Mouse (Mus musculus): ENCODE results near the gene Zfp609. TPM values are rescaled to one million over a fixed set of nuclear protein-coding genes. Genes with fewer than 3 reads are reported as not detected.

The Zfp609 gene
- total RNA-seq, 2 experiments from 2014 or later, result 2.8 to 9.2 TPM

- ATAC-seq (replicated peaks; ENCODE audit: low FRiP score, poor library complexity, severe bottlenecking), result no peak
Observed at GRCm38 (mm10) chr9:65776137-65776872, 51.1 kb downstream of the Zfp609 start.

DNA sequence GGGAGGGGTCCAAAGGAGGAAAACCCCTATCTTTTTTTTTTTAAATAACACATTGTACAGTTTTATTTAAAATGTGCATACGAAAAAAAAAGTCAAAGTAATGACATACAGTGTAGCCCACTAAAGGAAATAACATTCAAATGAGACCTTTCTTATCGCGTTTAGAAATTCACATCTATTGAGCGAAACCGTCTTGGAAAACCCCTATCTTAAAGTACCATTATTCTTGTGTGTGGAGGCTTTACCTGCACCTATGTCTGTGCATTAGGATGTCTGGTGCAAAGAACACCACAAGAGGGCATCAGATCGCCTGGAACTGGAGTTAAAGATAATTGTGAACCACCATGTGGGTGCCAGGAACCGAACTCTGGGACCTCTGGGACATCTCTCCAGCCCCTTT is 53.6 kb downstream of the Zfp609 start:
- no peak for ATAC-seq (replicated peaks; ENCODE audit: low FRiP score, poor library complexity, severe bottlenecking)

DNA sequence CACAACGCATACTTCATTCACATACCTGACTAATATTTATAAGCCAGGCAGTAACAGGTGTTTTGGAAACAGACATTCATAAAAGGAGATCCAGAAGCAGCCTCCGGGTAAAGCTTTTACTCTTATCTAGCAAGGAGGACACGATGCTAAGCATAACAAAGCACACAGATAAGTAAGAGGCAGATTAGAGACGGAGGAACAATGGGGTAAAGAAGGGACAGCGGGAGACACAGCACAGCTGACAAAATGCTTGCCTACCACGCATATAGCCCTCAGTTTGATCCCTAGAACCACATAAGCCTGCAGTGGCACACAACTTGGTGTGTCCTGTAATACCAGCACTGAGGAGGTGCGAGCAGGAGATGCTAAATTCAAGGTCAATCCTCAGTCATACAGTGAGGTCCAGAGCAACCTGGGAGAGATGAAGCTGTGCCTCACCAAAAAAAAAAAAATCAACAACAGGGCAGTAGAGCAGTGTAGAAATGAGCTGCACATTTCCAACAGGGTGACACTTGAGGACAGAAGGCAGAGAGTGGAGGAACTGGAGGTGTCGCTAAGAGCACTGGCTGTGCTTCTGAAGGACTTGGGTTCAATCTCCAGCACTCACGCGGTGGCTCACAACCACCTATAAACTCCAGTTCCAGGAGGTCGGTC is 56.2 kb downstream of the Zfp609 start:
- no peak for ATAC-seq (replicated peaks; ENCODE audit: low FRiP score, poor library complexity, severe bottlenecking)

DNA sequence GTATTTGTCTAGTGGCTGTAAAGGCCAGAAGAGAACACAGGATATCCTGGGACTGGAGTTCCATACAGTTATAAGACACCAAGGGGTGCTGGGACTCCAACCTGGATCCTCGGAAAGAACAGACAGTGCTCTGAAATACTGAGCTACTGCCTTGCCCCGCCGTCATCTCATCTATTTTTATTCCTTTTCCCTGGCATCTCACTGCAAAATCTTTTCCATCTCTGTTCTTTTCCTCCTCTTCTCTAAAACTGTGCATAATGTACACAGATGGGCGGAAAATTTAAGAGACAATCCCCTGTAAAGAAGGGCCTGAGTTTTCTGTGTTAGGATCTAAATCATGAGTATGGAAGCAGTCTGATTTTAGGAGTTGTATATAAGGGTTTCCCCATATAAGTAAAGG is 64.6 kb downstream of the Zfp609 start:
- no peak for ATAC-seq (replicated peaks; ENCODE audit: low FRiP score, poor library complexity, severe bottlenecking)

- ATAC-seq (replicated peaks; ENCODE audit: low FRiP score, poor library complexity, severe bottlenecking), result no peak
Observed at GRCm38 (mm10) chr9:65759992-65760391, 67.4 kb downstream of the Zfp609 start.

DNA sequence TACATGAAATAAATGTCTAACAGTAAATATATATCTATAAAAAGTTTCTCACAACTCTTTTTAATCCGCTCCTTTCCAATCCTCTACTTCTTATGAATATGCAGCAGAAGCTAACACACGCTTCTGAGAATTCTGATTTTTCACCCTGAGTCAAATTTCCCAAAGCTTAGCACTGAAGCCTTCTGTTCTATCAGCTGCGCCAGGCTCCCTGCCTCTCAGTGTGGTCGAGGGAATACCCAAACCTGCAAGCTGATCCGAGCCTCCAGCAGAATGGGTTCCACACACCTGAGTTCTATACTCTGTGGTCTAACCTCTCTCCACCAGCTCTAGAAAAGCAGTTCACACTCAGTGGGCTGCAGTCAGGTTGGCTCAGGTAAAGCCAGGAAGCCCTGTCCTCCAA is 68.1 kb downstream of the Zfp609 start:
- no peak for ATAC-seq (replicated peaks; ENCODE audit: low FRiP score, poor library complexity, severe bottlenecking)

DNA sequence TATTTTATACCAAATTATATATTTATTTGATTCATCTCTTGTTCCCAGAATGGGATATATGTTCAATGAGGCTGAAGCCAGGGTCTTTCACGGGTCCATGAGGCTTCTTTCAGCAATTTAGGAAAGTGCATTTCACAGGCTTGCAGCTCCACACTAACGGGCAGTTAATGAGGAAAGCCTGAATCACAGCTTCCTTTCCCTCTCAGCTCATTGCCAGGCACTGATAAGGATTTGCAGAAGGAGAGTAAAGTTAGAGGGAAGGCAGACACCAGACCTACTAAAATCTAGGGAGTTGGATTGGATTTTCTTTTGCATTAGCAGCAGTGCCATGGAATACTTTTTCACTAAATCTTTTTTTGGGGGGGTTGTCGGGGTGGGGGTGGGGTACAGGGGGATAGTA is 69.5 kb downstream of the Zfp609 start:
- no peak for ATAC-seq (replicated peaks; ENCODE audit: low FRiP score, poor library complexity, severe bottlenecking)

GRCm38 (mm10) chr9:65755673-65756375 is 71.5 kb downstream of the Zfp609 start:
- ATAC-seq (replicated peaks; ENCODE audit: low FRiP score, poor library complexity, severe bottlenecking), result no peak

GRCm38 (mm10) chr9:65755164-65755563 is 72.2 kb downstream of the Zfp609 start:
- no peak for ATAC-seq (replicated peaks; ENCODE audit: low FRiP score, poor library complexity, severe bottlenecking)

DNA sequence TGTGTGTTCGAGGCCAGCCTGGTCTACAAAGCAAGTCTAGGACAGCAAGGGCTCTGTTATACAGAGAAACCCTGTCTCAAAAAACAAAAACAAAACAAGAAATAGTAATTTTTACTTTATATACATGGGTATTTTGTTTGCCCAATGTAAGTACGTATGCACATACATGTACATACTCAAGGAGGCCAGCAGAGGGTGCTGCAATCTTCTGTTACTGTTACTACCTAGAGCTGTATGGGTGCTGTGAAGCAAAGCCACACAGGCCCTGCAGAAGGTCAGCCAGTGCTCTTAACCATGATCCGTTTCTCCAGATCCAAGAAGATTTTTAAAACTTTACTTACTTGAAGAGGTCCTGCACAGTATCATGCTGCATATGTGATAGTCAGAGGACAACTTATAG is 74.7 kb downstream of the Zfp609 start:
- ATAC-seq (replicated peaks; ENCODE audit: low FRiP score, poor library complexity, severe bottlenecking), result peak; percentile 54; the same call in 1 of the 2 replicates

DNA sequence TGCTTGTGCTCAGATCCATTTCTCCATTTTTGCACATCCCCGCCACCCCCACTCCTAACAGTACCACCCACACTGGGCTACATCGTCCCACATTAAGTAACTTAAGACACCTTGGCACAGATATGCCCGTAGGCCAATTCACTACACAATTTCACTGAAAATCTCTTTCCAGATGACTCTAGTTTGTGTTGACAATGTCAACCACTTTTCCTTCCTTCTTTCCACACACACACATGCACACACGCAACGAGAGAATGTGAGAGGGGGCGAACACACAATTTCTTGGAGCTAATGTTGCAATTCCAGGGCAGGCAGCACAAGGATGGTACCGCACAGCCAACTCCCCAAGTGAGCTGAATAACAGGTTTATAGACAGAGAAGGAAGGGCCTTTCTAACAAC is 75.5 kb downstream of the Zfp609 start:
- no peak for ATAC-seq (replicated peaks; ENCODE audit: low FRiP score, poor library complexity, severe bottlenecking)

- ATAC-seq (replicated peaks; ENCODE audit: low FRiP score, poor library complexity, severe bottlenecking), result no peak
Observed at GRCm38 (mm10) chr9:65748102-65748501, 79.3 kb downstream of the Zfp609 start.

DNA sequence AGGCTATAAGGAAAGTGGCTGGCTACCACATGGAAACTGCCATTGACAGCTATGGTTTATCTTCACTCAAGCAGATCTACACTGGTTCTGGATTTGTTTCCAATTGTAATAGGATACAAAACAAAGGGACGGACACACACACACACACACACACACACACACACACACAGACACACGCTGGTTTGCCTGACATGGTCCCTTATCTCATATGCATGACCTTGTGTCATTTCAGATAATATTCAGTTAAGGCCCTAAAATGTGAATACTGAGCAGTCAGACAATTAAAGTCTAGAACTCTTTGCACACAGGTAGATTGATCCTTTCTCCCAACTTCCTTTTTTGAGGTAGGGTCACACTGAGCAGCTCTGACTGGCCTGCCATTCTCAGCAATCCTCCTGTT is 80.9 kb downstream of the Zfp609 start:
- no peak for ATAC-seq (replicated peaks; ENCODE audit: low FRiP score, poor library complexity, severe bottlenecking)

DNA sequence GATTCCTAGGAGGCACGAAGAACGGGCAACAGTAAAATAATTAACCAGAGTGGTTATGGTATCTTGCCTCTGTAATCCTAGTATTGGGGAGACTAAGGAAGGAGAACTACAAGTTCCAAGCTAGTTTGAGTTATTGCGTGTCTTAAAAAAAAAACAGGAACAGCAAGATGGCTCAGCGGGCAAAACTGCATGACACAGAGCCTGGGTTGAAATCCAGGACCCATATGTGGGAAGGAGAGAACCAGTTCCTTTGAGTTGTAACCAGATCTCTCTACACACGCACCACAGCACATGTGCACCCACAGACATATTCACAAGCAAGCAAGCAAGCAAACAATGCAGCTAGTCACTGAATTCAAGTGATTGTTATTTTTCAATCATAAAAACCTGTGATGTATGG is 81.9 kb downstream of the Zfp609 start:
- ATAC-seq (replicated peaks; ENCODE audit: low FRiP score, poor library complexity, severe bottlenecking), result no peak

DNA sequence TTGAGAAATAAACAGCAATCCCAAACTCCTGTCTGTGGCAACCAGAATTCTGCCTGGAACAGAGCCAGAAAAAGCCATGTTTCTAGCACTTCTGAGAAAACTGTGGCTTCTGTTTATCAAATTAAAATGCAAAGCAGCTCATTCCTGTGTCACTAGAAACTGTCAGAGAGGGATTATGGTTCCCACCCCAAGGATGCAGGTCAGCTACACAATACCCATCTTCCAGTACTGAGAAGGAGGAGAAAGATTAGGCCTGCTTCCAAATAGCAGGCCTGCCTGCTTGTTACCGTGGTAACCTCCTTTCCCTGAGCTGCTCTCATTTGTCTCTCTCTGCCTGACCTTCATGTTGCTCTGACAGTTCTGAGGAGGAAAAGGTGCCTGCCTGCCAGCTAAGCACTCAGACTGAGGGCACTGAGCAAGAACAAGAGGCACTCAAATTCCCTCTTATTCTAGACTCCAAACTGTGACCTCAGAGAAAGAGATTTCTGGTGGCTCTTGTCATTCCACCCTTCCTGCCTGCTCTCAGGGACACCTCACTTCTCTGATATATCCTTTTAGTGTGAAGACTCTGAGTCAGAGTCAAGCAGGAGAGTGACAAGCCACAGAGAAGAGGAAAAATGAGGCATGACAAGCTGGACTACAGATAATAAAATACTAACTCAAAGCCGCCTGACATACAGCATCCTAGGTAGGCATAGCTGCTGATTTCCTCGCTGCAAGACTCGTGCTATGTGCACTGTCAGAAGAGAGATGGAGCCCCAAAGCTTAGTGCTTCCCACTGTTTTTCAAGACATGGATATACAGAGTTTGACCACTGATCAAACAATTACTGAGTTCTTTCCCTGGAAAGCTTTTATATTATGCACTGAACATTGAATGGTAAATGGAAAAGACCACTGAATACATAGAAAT is 82.9 kb downstream of the Zfp609 start:
- no peak for ATAC-seq (replicated peaks; ENCODE audit: low FRiP score, poor library complexity, severe bottlenecking)

DNA sequence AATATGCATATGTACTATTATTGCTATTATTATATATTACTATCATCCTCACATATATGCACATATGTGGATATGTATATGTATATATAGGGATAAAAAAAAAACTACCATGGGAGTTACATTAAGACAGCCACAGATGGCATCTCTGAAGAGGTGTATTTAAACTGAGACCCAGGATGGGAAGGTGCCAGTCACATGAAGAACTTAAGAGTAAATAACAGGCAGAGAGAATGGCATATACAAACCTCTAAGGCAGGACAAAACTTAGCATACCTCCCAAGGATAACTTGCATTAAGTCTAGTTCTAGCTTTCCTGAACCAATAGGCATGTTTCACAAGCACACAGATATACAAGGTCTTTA is 83.6 kb downstream of the Zfp609 start:
- no peak for ATAC-seq (replicated peaks; ENCODE audit: low FRiP score, poor library complexity, severe bottlenecking)

DNA sequence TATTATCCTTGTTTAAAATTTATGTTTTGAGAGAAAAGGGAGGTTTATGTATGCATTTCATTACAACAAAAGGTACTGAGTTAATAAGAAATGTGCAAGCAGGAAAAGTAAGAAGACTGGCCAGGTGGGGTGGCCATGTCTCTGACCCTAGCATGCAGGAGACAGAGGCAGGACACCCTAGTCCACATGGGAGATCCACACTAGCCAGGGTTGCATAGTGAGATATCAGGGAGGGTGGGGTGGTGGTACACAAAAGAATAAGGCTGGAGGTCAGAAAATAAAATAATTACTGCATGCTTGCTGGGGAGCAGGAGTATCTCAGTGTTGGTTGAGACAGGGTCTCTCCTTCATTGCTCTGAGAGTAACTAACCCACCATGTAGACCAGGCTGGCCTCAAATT is 84.0 kb downstream of the Zfp609 start:
- no peak for ATAC-seq (replicated peaks; ENCODE audit: low FRiP score, poor library complexity, severe bottlenecking)

DNA sequence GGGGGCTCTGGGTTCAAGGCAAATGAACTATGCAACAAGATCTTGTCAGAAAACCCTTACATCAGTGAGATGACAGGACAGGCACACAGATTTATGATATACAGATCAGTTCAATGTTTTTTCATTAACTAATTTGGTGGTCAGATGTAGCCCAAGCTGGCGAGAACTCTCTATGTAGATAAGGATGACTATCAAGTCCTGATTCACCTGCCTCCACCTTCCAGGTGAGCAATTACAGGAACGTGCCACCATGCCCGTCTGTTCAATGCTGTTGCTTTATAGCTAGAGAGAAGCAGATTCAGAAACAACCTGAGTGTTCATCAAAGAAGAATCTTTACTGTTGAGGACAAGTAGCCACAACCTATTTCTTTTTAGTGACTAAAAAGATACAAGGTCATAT is 84.6 kb downstream of the Zfp609 start:
- ATAC-seq (replicated peaks; ENCODE audit: low FRiP score, poor library complexity, severe bottlenecking), result no peak

- ATAC-seq (replicated peaks; ENCODE audit: low FRiP score, poor library complexity, severe bottlenecking), result peak; percentile 71
Observed at GRCm38 (mm10) chr9:65741066-65741852, 86.1 kb downstream of the Zfp609 start.

Data from erythroid progenitor cell, adult 5-6 weeks (primary cell).